Mouse (Mus musculus) heart, postnatal 0 days (tissue): ENCODE results near the gene Gm36028. TPM values are rescaled to one million over a fixed set of nuclear protein-coding genes. Genes with fewer than 3 reads are reported as not detected.
A peak's percentile ranks its signal among the peaks of the same experiment; 100 is the strongest.

Source experiments
- ATAC-seq: fragments of 200-750 bp; cut with Nextera tagmentation; 2 replicates; pipeline ENCODE4 v1.8.0; 2017; ENCODE audit warnings: low read depth, moderate number of reproducible peaks, moderate library complexity; ENCODE audit not compliant: insufficient read depth
- DNase-seq: peaks from one replicate; pipeline ENCODE4 v3.0.0-alpha.2; 2016; ENCODE audit warnings: low spot score
- H3K27ac ChIP-seq: fragments of 300-500 bp; sonication (generic); 2 replicates; pipeline ENCODE4 v1.5.1; 2014; ENCODE audit warnings: low read depth, mild to moderate bottlenecking
- H3K27me3 ChIP-seq: fragments of 300-500 bp; sonication (generic); 2 replicates; pipeline ENCODE4 v1.6.1; 2014; ENCODE audit warnings: low read length, mixed read lengths; ENCODE audit not compliant: control insufficient read depth, insufficient read depth
- H3K36me3 ChIP-seq: fragments of 300-500 bp; sonication (generic); replicated peaks from 2 replicates; pipeline ENCODE4 v1.6.1; 2014; ENCODE audit warnings: low read length, mixed read lengths; ENCODE audit not compliant: control insufficient read depth, insufficient read depth
- H3K4me1 ChIP-seq: fragments of 300-500 bp; sonication (generic); 2 replicates; pipeline ENCODE4 v1.6.1; 2014; ENCODE audit warnings: antibody characterized with exemption; ENCODE audit not compliant: control insufficient read depth, insufficient read depth
- H3K4me2 ChIP-seq: fragments of 300-500 bp; sonication (generic); 2 replicates; pipeline ENCODE4 v1.6.1; 2014; ENCODE audit warnings: low read depth, mild to moderate bottlenecking, low read length, moderate library complexity
- H3K4me3 ChIP-seq: fragments of 300-500 bp; sonication (generic); 2 replicates; pipeline ENCODE4 v1.5.1; 2014; ENCODE audit warnings: low read depth, low read length
- H3K9ac ChIP-seq: fragments of 300-500 bp; sonication (generic); replicated peaks from 2 replicates; pipeline ENCODE4 v1.6.1; 2014; ENCODE audit warnings: low read depth, low read length, mixed read lengths
- H3K9me3 ChIP-seq: fragments of 300-500 bp; sonication (generic); replicated peaks from 2 replicates; pipeline ENCODE4 v1.6.1; 2016; ENCODE audit warnings: low read length; ENCODE audit not compliant: control insufficient read depth
- CTCF ChIP-seq: IDR thresholded peaks from 2 replicates; pipeline ENCODE4 v1.5.1; 2016; ENCODE audit warnings: antibody characterized with exemption, control low read depth, low read depth
- EP300 ChIP-seq: IDR thresholded peaks from 2 replicates; pipeline ENCODE4 v1.6.1; 2016; ENCODE audit warnings: antibody characterized with exemption, low read depth
- WGBS: fragments of 180-500 bp; shearing (Covaris S2); extraction: QIAGEN DNeasy Blood & Tissue Kit; methylation state at CpG from one replicate; pipeline ENCODE4 v1.1.7; 2014; 5-methylcytosine and 5-hydroxymethylcytosine counted together
- polyA plus RNA-seq: library from polyadenylated mRNA; unstranded; fragments of >200 nt; fragmentation: Nextera tagmentation; extraction: Ambion mirVana; gene quantifications from 2 replicates; pipeline ENCODE4 v1.2.1, GENCODE M21; 2015
- total RNA-seq: library from RNA; depleted of rRNA; stranded (reverse); fragments of >200 nt; gene quantifications from 2 replicates; pipeline ENCODE4 v1.2.3, GENCODE M21; 2014; ENCODE audit warnings: low replicate concordance

Gene Gm36028
- total and polyA plus RNA-seq, 2 experiments from 2014 or later: 3.7 to 4.2 TPM

- Histone ChIP-seq H3K27ac (peak overlapping the region; percentile 56), H3K4me2 (peak overlapping the region; percentile 30; the same call in 1 of the 2 replicates), H3K4me3 (no peak overlapping the region), H3K27me3 (no peaks in the 10 kb centered on the region), H3K36me3 (0 out of 2 replicates have a peak, but pooled peaks cover 11% of the 10 kb centered on the region), H3K9ac (no peak overlapping the region), H3K9me3 (no peaks in the 10 kb centered on the region), H3K4me1 (peaks cover 20% of the 10 kb centered on the region)
- no peak for DNase-seq
- 0 out of 2 replicates have a peak, but pooled peaks have one; percentile 25 for ATAC-seq
- 28% methylated on average over 6 of the region's 6 CpGs for WGBS
- no peak for TF ChIP-seq CTCF
- TF ChIP-seq EP300: no peak
Measured at GRCm38 (mm10) chr16:37893381-37893780, 32.4 kb upstream of the Gm36028 start.

- peaks cover 20% of the 10 kb centered on the region for H3K4me1 ChIP-seq
- H3K4me3 ChIP-seq: no peak overlapping the region
- H3K27me3 ChIP-seq: no peaks in the 10 kb centered on the region
- no peak overlapping the region for H3K27ac ChIP-seq
- H3K4me2 ChIP-seq: no peak overlapping the region
- H3K36me3 ChIP-seq: 0 out of 2 replicates have a peak, but pooled peaks cover 11% of the 10 kb centered on the region
- TF ChIP-seq EP300: no peak
- no peak for TF ChIP-seq CTCF
- H3K9me3 ChIP-seq: no peaks in the 10 kb centered on the region
- DNase-seq (no peak), ATAC-seq (no peak)
- WGBS: 85% methylated on average over 2 of the region's 2 CpGs
- H3K9ac ChIP-seq: no peak overlapping the region
Measured at GRCm38 (mm10) chr16:37892667-37893066, 31.7 kb upstream of the Gm36028 start.

- H3K4me3 ChIP-seq: no peak overlapping the region
- WGBS: 91% methylated on average over 3 of the region's 3 CpGs
- no peak overlapping the region for H3K27ac ChIP-seq
- TF ChIP-seq EP300 (no peak), CTCF (no peak)
- H3K4me2 ChIP-seq: no peak overlapping the region
- no peak for ATAC-seq
- DNase-seq: no peak
- H3K9me3 ChIP-seq: no peaks in the 10 kb centered on the region
- H3K9ac ChIP-seq: no peak overlapping the region
- peaks cover 8% of the 10 kb centered on the region for H3K4me1 ChIP-seq
- H3K27me3 ChIP-seq: no peaks in the 10 kb centered on the region
- 0 out of 2 replicates have a peak, but pooled peaks cover 11% of the 10 kb centered on the region for H3K36me3 ChIP-seq
Measured at GRCm38 (mm10) chr16:37888986-37889385, 28.0 kb upstream of the Gm36028 start.

GRCm38 (mm10) chr16:37881168-37881567 lies 20.2 kb upstream of the Gm36028 start:
- TF ChIP-seq EP300 (no peak), CTCF (no peak)
- 53% methylated on average over 2 of the region's 2 CpGs for WGBS
- no peak for DNase-seq

GRCm38 (mm10) chr16:37879750-37880419 lies 18.9 kb upstream of the Gm36028 start:
- TF ChIP-seq CTCF (no peak), EP300 (no peak)
- H3K36me3 ChIP-seq: peaks cover 58% of the 10 kb centered on the region
- H3K27me3 ChIP-seq: no peaks in the 10 kb centered on the region
- no peak overlapping the region for H3K27ac ChIP-seq
- WGBS: 95% methylated on average over 4 of the region's 4 CpGs
- H3K9ac ChIP-seq: no peak overlapping the region
- DNase-seq (no peak), ATAC-seq (no peak)
- H3K4me3 ChIP-seq: no peak overlapping the region
- H3K4me1 ChIP-seq: peaks cover 4% of the 10 kb centered on the region
- no peaks in the 10 kb centered on the region for H3K9me3 ChIP-seq
- H3K4me2 ChIP-seq: no peak overlapping the region

More at GRCm38 (mm10) chr16:37881168-37881567, 20.2 kb upstream of the Gm36028 start:
- H3K9me3 ChIP-seq: no peaks in the 10 kb centered on the region
- no peak overlapping the region for H3K4me3 ChIP-seq
- H3K4me2 ChIP-seq: no peak overlapping the region
- ATAC-seq: no peak; the same call in 1 of the 2 replicates
- no peaks in the 10 kb centered on the region for H3K4me1 ChIP-seq
- no peak overlapping the region for H3K27ac ChIP-seq
- H3K36me3 ChIP-seq: peaks cover 58% of the 10 kb centered on the region
- H3K27me3 ChIP-seq: no peaks in the 10 kb centered on the region
- H3K9ac ChIP-seq: no peak overlapping the region; the same call in 1 of the 2 replicates
